Mouse (Mus musculus) cerebellum, postnatal 36 days (tissue): ENCODE measurements at regions not wholly inside any gene's neighbourhood (a gene's known extent, or its start where the extent isn't known, plus 50 kb on each side); places are given as distances from the start of the nearest gene placed in this dataset.
A peak's percentile ranks its signal among the peaks of the same experiment; 100 is the strongest.

Experiments used
- DNase-seq, 2 experiments: peaks; one replicate each; pipeline ENCODE4 v3.0.0; 2021 to 2022; ENCODE audit warnings: mixed read lengths in 2 of 2

DNA sequence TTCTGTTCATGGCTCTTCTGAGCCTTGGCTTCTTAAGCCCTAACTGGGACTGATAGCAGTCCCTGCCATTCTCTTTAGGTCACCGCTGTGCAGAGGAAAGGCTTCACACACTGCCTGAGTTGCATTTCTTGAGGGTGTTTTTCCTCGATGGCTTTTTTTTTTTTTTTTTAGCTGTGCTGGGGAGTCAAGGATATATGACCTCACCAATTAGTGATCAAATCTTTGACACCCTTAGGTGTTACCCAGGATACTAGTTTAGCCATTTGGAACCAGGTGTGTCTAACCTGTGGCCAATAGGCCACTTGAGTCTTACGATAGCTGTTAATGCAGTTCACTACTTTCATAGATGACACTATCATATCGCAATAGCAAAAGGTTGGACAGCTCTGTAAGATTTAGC is 1247.5 kb upstream of the A1bg start:
- DNase-seq = no peak

DNA sequence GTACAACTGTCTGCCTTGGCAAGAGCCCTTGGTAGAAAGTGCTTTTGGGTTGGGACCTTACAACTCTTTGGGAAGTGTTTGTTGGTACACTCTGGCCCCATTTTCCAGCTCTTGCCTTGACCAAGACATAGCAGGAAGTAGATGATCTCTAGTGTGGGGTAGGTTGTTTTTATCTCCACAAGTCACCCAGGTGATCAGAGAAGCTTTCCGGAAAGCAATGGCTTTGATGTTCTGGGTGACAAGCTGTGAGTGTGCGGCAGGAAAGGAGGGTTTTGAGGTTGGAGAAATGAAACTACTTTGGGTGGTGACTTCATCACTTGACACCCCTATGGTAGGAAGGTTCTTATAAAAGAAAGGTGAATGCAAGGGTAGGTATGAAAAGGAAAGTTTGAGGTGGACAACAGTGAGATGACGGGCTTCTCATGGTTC is 1246.8 kb upstream of the A1bg start:
- no peak for DNase-seq

DNA sequence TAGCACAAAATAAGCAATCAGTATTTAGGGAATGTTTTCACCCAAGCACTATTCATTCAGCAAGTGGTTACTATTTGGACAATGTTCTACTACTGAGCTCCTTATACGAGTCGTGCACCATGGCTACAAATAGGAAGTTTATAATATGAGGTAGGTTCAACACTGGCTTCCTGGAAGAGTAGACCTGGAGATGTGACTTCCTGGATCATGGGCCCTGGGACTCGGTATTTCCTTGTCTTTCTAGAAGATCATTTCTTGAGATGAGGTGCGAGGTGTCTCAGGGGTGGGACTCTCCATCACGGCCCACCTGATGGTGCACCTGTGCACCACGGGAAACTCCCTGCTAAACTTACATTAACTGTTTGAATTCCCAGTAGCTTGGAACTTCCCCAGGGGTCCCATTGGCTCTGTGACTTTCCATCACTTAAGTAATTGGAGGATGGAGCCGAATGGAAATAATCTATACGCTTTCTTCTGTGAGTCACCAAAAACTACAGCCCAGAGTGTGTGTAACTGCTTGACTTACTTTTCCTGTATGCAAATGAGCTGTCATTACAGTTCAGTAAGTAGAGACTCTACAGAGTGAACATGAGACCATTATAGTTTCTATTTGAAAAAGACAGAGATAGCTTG is 1246.3 kb upstream of the A1bg start:
- DNase-seq = no peak

DNA sequence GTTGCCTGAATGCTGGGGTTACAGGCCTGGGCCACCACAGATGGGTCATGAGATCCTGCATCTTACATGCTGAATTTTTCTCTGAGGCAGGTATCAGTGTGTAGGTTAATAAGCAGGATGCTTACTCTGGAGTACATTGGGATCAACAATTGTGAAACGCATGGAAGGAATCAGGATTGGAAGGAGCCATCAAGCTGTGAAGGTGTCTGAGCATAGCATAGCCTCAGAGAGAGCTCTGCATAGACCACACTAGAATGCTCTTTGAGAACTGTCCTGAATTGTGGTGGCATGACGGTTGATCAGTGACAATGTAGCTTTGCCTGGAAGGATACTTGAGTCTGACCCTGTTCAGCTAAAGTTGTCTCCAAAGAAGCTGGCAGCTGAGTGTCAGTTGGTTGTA is 1245.7 kb upstream of the A1bg start:
- DNase-seq = no peak

DNA sequence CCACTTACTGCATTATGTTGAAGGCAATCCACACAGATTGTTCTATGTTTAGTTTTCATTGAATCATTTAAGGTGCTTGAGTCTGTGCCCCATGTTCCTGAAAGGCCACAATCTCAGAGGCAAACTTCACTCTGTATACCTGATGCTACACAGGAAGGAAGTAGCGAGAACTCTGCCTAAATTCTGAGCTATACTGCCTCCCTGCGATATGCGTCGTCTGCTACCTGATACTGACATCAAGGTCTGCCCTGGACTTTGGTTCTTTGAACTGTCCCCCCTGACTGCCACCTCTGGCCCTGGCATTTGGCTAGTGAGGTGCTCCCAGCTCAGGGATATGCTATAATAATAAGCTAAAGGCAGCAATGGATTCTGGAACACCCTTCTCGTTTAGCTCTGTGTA is 1244.0 kb upstream of the A1bg start:
- DNase-seq = no peak

DNA sequence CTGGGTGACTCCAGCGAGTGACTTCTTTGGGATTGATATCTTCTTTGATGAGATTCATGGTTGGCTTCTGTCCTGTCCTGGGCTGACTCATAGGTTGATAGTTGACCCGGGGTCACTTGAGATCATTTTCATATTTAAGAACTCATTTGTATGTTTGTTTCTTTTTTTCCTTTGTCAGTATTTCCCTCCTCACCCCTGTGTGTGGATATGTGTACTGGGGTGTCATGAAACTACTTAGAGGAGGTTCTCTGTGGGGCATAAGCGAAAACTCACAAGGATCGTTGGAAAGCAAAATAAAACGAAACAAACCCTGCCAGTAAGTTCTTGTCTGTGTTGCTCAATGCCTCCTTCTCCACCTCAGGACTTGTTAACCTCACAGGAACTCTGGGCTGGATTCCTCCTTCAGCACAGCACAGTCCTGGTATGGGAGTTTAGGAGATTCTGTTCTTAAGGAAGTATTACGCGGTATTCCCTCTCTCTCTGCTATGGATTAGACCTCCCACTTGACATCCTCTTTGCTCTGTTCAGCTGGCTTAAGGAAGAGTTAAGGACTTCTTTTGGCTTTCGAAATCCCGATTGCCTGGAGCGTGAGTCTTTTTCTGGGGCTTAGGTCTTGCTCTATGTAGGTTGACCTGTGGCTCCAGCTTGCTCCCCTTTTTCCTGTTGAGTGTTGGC is 1243.2 kb upstream of the A1bg start:
- DNase-seq = no peak

DNA sequence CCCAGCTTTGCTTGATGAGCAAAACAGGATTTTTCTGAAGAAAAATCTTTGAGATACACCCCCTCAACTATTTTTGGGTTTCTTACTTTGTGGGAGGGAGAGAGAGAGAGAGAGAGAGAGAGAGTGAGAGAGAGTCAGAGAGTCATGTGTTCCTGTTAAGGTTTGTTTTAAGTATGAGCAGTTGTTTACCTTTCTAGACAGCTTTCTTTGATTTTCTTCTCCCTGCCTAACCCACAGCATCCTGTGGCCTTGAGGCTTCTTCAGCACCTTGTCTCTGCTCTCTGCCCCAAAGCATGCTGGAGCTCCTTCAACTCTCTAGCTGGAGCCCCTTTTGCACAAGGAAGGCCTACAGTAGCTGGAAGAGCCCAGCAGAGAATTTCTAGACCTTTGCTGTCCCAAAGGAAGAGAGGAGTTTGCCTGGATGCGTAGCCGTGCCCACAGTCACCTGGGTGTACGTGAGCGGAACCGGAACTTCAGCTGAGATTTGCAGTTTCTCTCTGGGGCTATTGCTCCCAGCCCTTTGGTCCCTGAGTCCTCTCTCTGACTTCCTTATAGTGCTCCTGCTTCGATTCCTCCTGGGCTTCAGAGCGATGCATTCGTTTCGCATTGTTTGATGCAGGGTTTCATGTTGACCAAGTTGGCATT is 1242.1 kb upstream of the A1bg start:
- no peak for DNase-seq

DNA sequence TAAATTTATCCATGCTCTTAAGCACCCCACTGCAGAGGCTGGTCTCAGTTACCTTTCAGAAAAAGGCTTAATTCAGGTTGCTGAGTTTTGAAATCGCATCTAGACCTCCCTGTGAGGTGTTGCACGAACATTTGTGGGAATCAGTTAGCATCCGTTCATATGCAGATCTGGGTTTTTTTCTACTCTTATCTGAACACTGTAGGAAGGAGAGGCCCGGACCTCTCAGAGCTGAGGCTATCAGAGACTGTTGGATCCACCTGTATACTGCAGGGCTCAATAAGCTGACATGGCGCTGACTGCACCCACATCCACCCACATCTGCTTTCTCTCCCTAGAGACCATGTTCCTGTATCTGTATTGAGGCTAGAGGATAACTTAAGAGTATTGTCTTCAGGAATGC is 1240.4 kb upstream of the A1bg start:
- no peak for DNase-seq

DNA sequence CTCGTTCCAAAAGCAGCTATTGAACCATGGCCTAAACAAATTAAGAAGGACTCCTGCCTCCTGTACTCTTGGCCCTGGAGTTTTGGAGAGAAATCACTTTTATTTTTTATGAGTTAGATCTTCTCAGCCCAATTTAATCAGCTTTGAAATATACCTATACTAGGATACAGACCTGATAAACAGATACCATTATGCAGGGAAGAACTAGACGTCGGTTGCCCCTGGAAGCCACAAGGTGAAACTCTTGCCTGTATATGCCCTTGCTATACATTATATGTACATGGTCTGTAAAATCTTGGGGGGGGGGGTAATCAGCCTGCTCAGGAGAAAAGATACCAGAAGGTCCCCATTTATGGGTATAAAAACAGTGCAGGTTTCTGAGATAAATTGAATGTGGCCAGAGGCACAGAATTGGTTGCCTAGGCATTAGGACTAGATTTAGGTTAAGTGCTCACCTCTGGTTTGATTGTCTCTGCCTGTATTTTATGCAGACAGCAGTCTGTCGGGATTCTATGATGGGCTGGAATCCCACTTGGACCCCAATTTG is 1239.9 kb upstream of the A1bg start:
- no peak for DNase-seq

DNA sequence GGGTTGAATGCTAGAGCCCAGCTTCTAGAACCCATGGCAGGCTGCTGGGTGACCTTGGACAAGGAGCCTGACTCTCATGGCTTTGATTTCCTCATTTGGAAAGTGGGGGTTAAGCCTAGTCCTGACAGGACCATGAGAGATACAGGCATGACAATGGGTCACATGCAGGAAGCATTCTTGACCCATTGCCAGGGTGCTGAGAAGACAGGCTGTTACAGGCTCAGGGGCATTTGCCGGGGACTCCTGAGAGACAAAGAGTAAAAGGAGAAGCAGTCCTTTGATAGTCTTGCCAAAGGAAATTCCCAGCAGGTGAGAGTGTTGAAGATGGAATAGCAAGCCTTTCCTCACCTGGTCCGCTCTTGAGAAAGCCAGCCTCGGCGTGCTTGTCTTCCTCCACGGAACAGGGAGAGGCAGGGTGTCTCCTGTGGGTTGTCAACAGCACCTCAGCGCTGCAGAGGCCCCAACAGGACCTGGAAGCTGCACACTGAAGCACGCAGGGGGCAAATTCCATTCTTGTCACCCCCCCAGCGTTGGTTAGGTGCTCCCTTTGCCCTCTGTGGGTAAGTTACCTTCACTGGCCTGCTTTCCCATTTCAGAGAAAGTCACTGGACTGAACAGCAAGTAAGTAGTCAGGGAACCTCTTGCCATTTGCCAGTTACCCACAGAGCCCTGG is 1239.3 kb upstream of the A1bg start:
- DNase-seq = peak; percentile 40 to 45

DNA sequence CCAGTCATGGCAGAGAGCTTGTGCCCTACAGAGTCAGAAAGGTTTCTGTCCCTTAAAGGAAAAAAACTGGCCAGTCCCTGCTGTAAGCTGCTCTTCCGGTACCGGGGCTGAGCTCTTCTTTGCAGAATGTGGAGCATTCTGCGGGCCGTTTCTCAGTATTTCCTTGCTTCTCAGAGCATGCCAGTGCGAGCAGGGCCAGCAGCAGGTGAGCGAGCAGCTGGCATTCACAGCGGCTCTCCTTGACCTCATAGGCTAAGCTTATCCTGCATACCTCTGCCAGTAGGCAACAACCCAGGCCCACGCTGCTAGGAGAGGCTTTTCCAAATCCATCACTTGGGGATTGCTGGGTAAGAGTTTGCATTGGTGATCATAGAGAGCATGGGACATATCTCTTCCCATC is 1238.2 kb upstream of the A1bg start:
- DNase-seq = peak; percentile 60 to 69

DNA sequence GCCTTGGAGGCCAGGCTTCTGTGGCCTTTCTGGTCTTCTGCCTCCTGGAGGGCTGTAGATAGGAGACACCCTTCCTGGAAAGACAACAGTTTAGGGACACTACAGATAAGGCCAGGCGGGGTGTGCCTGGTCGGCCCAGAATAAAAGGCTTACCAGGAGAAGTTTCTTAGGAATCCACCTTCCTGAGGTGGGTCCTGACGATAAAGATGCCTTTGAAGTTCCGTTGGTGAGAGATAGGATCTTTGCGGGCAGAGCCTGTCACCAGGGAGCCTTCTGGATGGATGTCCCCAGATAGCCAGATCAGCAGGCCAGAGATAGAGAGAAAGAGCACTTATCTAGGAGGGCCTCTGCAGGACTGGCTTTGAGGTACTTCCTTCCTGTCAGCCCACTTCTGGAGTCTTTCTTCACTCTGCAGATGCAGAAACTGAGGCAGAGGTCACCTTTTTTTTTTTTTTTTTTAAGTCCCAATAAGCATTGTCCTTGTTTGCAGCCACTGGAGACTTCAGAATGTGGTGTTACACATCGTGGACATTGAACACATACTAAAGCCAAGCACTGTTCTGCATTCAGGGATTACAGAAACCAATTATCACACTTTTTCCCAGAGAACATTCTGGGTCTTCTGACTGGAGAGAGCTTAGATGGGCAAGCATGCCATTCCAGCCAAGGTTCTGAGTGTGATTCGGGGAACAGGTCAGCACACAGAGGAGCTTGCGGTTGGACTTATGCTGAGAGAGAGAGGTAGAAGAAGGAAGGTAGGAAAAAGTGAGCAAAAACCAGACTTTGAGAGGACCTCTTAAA is 1236.3 kb upstream of the A1bg start:
- no peak for DNase-seq

DNA sequence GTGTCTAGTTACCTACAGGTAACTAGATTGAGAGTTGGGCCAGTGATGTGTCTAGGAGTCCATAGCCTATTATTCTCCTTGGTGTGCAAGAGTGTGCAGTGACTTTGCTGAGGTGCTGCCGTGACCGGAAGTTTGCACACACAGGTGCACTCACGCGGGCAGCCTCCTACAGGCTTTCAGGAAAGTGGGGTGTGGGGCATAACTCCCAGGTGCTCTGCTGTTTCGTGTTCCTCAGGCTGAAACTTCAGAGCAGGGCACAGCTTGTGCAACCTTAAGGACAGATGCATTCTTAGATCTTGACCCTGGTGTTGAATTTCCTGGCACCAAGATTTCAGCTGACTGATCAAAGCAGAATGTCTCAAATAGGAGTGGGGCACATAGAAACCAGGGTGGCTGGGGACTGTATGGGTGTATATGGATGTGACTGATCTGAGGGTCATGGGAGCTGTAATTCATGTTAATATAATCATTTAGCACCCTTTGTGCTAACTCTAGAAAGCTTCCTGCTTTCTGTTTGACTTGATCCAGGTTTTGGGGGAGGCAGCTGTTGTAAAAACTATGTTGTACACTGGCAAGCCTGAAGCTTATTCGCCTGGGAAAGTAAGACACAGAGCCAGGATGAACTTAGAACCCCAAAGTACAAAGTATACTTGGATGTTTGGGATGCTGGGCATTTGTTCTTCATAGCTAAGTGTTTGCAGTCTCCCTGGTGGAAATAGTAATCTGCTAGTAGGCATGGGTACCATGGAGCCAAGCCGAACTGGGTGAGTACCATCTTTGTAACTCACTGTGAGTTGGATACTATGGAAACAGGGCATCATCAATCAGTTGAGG is 1234.6 kb upstream of the A1bg start:
- DNase-seq = no peak

DNA sequence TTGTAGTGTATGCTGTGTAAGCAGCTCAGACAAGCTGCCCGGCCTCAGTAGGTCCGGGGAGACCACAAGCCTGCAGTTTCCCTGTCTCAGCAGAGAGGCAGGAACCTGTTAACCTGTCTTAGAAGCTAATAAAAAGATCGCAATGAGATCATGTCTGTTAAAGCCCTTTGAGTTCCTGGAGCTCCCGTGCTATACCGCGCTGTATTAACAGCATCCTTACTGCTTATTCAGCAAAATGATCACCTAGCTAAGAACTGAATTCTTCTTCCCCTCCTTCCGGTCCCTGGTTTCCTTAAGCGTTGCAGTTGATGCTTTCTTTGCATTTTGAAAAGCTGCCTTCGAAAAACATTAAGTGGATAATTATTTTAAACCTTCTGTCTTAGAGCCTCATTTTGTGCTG is 1230.4 kb upstream of the A1bg start:
- DNase-seq = no peak

DNA sequence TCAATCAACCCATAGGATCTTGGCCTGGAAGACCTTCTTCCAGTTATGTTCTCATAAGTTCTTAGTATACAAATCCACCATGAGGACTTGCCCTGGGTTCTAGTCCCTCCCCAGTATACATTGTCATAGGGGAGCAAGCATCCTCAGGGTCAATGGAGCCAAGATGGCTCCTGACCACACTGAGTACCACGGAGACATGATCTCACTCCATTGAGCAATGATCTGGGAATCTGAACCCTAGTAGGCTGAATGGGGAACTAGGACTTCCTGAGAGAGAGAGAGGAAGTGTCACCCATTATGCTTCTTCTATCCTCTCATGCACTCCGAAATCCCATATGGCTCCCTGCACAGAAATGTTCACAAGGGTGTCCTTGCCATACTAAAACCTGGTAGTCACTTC is 1229.3 kb upstream of the A1bg start:
- DNase-seq = no peak

DNA sequence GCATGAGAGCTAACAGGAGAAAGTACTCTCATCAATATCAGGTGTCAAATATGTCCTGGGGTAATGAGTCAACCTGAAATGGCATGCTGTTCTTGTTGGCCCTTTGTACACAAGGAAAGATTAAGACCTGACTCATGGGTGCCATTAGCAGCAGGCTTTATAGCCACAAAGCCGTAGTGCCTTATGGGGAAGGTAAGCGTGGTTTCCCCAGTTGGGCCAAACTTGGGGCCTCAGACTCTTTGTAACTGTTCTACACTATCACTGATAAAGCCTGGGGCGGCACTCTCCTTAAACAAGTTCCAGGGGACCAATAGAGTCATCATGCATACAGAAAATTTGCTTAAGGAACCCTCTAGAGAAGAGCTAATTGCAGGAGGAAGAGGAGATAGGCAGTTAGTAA is 1228.9 kb upstream of the A1bg start:
- DNase-seq = no peak

DNA sequence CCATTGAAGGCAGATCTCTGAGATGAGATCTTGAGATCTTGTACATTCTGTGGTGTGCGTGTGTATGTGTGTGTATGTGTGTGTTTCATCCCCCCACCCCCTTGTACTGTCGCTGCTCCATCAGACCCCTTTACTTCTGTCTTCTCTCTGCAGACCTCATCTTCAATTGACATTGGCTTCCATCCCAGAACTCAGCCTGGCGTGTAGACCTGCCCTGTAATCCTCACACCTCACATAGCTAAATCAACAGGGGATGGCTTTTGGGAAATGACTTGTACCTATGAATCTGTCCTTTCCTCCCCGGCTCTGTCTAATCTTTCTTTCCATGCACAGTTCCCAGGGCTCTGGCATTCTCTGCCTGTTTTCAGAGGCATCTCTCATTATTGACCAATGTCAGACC is 1227.5 kb upstream of the A1bg start:
- no peak for DNase-seq

DNA sequence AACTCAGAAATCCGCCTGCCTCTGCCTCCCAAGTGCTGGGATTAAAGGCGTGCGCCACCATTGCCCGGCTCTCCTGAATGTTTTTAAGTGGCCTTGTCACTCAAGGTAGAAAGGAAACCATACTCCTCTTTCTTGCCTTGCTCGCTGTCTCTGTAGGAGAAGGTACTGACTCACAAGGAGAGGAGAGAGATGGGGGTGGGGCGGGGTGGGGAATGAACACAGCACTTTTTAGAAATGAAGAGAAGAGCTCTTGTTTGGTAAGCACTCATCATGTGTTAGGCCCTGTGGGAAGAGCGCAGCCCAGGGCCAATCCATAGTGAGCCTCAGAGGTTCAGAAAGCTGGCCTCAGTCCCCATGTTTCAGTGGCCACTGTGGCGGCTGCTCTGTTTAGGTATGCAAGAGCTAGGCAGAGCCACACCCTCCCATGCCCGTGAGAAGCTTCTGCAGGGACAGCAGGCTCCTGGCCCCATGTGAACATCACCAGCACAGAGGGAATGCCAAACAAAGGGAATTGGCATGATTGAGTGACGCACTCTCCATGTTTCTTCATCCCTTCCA is 1225.9 kb upstream of the A1bg start:
- DNase-seq = no peak

DNA sequence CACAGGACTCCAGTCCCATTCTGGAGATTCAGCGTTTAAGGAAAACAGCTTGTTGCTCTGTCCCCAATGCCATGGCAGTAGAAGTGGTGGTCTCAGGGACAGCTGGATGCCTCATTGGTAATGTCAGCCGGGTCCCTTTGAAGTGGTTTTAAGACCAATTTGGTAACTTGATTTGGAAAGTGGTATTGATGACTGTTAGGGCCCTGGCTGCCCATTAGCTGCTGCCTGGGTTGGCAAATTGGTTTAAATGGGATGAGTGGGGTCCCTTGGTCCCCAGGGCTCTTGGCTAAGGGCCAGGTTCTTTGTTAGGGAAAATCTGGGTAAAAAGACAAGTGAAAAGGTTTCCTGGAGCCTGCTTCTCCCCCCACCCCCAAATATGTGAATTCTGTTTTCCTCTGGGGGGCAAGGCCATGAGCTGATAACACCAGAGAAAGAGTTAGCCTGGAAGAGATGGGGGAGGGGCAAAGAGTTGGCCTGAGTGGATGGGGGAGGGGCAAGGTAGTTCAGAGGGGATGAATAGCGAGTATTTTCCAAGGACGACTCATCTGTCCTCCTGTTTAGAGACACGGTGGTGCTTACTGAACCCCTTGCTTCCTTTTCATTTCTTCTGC is 1224.6 kb upstream of the A1bg start:
- no peak for DNase-seq

DNA sequence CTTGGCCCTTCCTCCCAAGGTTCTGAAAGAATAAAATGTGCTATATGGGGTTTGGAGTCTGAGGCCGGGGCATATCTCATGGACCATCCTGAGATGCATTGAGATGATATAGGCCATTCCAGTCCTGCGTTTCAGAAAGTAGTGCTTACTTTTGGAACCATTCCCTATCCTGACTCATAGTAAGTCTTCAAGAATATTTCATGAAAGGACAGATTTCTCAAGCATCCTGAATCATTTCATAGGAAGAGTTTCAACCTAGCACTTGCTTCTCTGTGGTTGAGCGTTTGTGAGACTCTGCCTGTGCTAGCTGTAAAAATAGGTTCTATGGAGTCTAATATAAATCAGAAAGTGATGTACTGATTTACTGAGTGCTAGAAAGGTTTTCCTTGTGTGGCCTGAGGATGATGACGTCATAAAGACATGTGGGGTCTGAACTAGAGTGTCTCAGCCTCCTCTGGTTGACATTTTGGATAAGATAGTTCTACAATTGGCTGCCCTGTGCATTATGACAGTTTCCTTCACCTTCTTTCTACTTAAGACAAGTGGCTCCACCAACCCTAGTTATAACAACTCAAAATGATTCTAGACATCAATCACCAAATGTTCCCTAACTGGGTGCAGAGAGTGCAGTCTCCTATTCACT is 1223.0 kb upstream of the A1bg start:
- no peak for DNase-seq
